Mouse (Mus musculus) heart, postnatal 0 days (tissue): ENCODE data around the gene Ppid.

ENCODE experiments used
- CTCF ChIP-seq: IDR thresholded peaks from 2 replicates; pipeline ENCODE4 v1.5.1; 2016; ENCODE audit warnings: antibody characterized with exemption, control low read depth, low read depth
- EP300 ChIP-seq: IDR thresholded peaks from 2 replicates; pipeline ENCODE4 v1.6.1; 2016; ENCODE audit warnings: antibody characterized with exemption, low read depth

DNA sequence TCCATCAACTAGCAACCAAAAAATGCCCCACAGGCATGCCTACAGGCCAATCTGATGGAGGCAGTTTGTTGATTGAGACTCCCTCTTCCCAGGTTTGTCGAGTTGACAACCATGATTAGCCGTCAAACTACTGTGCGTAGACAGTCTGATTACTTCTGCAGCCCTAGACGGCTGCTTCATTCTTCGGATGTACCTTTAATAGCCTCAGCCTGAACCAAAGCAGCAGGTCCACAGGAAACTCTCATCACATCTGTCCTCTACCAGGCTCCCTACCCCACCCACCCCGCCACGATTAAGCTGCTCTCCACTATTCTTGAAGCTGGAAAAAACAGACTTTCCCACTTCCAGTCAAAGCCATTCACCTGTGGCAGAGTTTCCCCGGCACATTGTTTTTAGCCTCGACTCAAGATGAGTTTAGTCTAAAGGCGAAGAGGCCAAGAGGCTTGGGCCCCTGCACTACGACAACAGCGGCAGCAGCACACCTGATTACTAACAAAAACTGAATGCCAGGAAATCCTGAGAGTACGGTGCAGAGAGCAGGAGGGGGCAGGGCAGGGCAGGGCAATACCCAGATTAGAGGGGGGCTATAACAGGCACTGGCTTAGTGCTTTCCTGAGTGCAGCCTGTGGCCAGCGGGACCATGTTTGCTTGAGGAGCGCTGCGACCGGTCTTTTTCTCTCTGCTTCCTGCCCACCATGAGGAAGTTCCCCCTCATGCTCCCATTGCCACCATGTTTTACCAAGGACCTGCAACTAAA lies 42.3 kb upstream of the Ppid start:
- no peak for TF ChIP-seq CTCF
- no peak for TF ChIP-seq EP300
